1 mouse cellular context compared by ENCODE assay signal in the genomic region with DNA sequence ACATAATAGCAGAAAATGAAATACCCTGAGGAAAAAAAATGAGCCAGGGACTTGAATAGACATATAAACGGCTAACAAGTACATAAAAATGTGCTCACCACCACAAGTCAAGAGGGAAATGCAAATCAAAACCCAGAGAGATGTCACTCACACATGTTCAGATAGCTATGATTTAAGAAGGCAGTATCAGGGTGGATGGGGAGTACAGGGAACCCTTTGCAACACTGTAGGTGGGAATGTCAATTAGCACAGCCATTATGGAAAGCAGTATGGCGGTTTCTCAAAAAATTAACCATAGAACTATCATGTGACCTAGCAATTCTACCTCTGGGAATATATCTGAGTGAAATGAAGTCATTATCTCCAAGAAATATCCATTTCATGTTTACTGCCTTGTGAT.
TF ChIP-seq lines count a peak whose summit lies in the region.

No protein-coding gene starts in this region.

TF ChIP-seq in CH12.LX, 34 proteins besides CTCF, POLR2A, EP300 and RAD21 (continued from another document):
- no peak for TF ChIP-seq IRF4 (IDR thresholded peaks at IDR 0.05; ENCODE audit: low read depth, low read length)
- TF ChIP-seq MAX (IDR thresholded peaks at IDR 0.05; ENCODE audit: low read length): no peak
- no peak for TF ChIP-seq HCFC1 (IDR thresholded peaks at IDR 0.05; ENCODE audit: low read depth, low read length)
- TF ChIP-seq CHD1 (IDR thresholded peaks at IDR 0.05; ENCODE audit: low read depth, low read length): no peak
TF ChIP-seq in CH12.LX: peak in this region for 0.
